Mouse (Mus musculus): ENCODE results near the gene Gm27179. TPM values are rescaled to one million over a fixed set of nuclear protein-coding genes. Genes with fewer than 3 reads are reported as not detected.
"Not testable (repeated sequence)": the region's sequence is repeated elsewhere in the genome, so short reads cannot be mapped to it uniquely, and the experiment has no call there.

Gm27179 gene
- polyA plus RNA-seq, 1 experiment = 0.03 TPM

DNA sequence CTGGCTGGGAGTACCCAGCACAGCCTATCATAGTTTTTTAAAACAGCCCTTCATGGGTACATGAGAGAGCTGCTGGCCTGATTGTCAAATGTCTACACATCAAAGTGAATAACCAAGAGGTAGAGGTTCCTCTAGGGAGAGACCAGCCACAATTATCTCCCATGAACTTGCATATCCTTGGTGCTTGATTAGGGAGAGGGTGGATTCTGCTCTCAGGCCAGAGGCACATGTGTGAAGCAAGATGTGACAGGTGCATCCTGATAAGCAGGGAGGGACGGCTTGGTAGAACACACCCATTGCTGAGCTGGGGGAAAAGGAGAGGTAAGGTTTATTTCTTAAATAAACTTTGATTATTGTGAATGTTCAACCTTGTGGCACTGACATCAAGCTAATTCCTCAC is 10.7 kb upstream of the Gm27179 start:
- not testable (repeated sequence) for H3K27me3 ChIP-seq (replicated peaks; ENCODE audit: control insufficient read depth, insufficient read depth, low read length); H3K4me3 ChIP-seq (ENCODE audit: insufficient read depth, low read depth, low read length); H3K36me3 ChIP-seq (ENCODE audit: control insufficient read depth, insufficient read depth, low read length); H3K27ac ChIP-seq (ENCODE audit: insufficient read depth, low read depth, low read length); H3K4me1 ChIP-seq (ENCODE audit: control insufficient read depth, insufficient read depth, low read length); DNase-seq
- no CpG with 5 or more reads among the region's 1 CpGs for WGBS

DNA sequence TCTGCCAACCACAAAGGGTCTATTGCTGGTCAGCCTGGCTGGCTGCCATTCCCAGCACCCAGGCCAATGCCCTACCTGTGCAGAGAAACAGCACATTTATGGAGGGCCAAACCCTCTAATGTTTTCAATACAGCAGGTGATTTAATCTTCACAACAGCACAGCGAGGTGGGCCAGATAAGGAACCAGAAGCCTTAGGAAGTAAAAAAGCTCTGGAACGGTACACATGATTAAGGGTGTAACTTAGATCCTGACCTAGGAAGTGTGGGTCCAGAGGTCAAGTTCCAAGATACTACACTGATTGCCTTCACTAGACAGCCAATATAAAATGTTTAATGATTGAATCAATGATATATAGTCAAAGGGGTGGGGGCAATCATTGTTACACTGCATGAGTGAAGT is 8.5 kb upstream of the Gm27179 start:
- H3K27me3 ChIP-seq (replicated peaks; ENCODE audit: control insufficient read depth, insufficient read depth, low read length); H3K27ac ChIP-seq (ENCODE audit: insufficient read depth, low read depth, low read length); H3K4me3 ChIP-seq (ENCODE audit: insufficient read depth, low read depth, low read length); H3K4me1 ChIP-seq (ENCODE audit: control insufficient read depth, insufficient read depth, low read length); DNase-seq; H3K36me3 ChIP-seq (ENCODE audit: control insufficient read depth, insufficient read depth, low read length): not testable (repeated sequence)
- no CpG with 5 or more reads among the region's 2 CpGs for WGBS

DNA sequence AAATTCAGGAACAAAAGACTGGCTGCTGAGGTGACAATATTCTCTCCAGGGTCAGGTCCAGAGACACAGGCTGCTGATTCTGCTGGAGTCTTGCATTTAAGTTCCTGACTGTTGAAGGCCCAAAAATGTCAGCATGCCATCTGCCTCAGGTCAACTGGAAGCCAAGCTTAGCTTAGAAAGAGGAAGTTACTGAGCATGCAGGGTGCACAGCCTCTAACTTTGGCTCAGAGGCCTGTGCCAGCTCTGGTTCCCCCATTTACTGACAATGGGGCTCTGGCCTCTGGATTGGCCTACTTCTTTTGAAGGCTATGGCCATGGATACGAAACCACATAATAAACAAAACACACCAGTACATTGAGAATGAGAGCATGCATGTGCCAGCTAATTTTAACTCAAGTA is 5.3 kb downstream of the Gm27179 start:
- not testable (repeated sequence) for DNase-seq; H3K27me3 ChIP-seq (replicated peaks; ENCODE audit: control insufficient read depth, insufficient read depth, low read length); H3K27ac ChIP-seq (ENCODE audit: insufficient read depth, low read depth, low read length); H3K4me3 ChIP-seq (ENCODE audit: insufficient read depth, low read depth, low read length); H3K4me1 ChIP-seq (ENCODE audit: control insufficient read depth, insufficient read depth, low read length); H3K36me3 ChIP-seq (ENCODE audit: control insufficient read depth, insufficient read depth, low read length)
- WGBS = no CpG with 5 or more reads among the region's 1 CpGs

DNA sequence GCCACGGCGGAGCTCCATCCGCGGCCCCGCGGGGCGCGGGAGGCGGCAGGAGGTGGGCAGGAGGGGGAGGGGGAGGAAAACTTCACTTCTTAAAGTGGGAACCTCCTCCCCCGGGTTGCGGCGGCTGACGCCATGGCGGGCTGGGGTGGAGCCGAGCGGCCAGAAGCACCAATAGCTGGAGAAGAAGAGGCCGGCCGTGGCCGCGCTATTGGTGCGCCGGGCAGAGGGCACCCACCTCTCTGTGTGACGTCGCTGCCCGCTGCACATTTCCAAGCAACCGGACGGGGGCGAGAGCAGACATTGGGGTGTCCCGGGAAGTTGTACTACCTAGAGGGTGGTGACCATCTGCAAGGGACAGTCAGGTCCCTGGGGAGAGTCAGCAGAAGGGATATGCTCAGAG is 9.2 kb downstream of the Gm27179 start, which contains the start of gene Gm16867:
Gene Gm16867, minus strand, starts transcription at position 189 of the 400 bp plus-strand sequence.
- H3K4me1 ChIP-seq (ENCODE audit: control insufficient read depth, insufficient read depth, low read length); DNase-seq; H3K36me3 ChIP-seq (ENCODE audit: control insufficient read depth, insufficient read depth, low read length); H3K4me3 ChIP-seq (ENCODE audit: insufficient read depth, low read depth, low read length); H3K27ac ChIP-seq (ENCODE audit: insufficient read depth, low read depth, low read length); H3K27me3 ChIP-seq (replicated peaks; ENCODE audit: control insufficient read depth, insufficient read depth, low read length): not testable (repeated sequence)
- no CpG with 5 or more reads among the region's 29 CpGs for WGBS

DNA sequence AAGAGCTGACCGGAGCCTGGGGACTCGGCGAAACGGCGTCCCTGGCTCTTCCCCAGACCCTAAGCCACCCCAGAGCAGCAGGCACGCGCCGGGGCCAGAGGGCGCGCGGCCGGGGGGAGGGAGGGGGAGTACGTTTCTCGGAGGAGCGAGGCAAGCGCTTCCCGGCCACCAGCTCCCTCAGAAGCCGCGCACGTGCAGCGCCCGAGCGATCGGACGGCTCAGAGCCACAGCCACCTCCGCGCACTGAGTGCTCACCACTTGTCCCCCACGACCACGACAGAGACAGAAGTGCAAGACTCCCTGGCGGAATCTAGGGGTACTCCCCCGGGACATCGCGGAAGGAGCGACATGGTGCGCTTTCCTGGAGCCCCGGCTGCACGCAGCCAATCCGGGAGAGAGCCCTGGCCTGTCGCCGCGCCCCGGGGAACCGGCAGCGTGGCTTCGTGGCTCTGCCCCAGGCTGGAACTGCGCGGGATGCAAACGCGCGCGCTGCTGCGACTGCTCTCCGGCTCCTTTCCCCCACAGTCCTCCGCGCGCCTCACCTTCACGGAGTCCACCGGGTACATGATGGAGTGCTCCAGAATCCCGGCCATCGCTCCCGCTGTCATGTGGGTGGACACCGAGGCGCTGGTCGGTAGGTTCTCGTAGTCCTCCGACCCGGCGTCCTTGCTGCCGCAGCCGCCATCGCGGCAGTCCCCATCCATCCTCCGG is 9.8 kb downstream of the Gm27179 start:
- not testable (repeated sequence) for H3K36me3 ChIP-seq (ENCODE audit: control insufficient read depth, insufficient read depth, low read length); H3K27ac ChIP-seq (ENCODE audit: insufficient read depth, low read depth, low read length); H3K27me3 ChIP-seq (replicated peaks; ENCODE audit: control insufficient read depth, insufficient read depth, low read length); H3K4me1 ChIP-seq (ENCODE audit: control insufficient read depth, insufficient read depth, low read length); H3K4me3 ChIP-seq (ENCODE audit: insufficient read depth, low read depth, low read length); DNase-seq
- WGBS = no CpG with 5 or more reads among the region's 73 CpGs

DNA sequence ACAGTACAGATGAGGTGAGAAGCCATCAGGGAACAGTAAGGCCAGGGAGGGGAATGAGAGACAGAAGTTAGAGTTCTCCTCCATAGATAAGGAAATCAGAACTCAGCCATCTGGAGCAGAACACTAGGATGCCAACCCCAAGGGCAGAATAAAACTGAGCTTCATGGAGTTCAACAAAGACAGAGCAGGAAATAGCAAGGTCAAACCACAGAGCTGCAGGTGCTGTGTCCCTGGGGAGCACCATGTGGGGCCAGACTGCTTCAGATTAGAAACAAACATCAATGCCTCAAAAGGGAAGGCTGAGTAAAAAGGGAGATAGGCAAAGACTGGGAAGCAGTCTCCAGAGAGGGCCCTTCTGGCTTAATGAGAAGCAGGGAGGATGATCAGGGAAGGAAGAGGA is 16.1 kb downstream of the Gm27179 start:
- not testable (repeated sequence) for DNase-seq; H3K27ac ChIP-seq (ENCODE audit: insufficient read depth, low read depth, low read length); H3K4me1 ChIP-seq (ENCODE audit: control insufficient read depth, insufficient read depth, low read length); H3K4me3 ChIP-seq (ENCODE audit: insufficient read depth, low read depth, low read length); H3K36me3 ChIP-seq (ENCODE audit: control insufficient read depth, insufficient read depth, low read length); H3K27me3 ChIP-seq (replicated peaks; ENCODE audit: control insufficient read depth, insufficient read depth, low read length)

DNA sequence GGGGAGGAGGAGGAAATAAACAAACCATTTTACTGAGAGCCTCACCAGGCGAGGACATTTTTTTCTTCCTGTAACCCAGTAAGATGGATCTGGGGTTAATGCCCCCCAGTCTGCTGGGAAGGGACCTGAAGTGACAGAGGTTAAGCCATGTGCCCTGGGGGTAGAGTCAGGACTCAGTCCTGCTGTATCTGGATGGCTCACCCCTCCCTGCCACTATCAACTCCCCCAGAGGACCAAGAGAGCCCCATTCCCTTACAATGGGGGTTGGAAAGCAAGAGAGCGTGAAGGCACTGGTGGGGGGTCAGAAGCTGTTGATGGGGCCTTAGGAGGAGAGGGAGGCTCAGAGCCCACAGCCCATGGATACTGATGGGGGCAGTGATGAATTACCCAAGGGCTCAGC is 17.4 kb downstream of the Gm27179 start:
- not testable (repeated sequence) for H3K4me1 ChIP-seq (ENCODE audit: control insufficient read depth, insufficient read depth, low read length); H3K4me3 ChIP-seq (ENCODE audit: insufficient read depth, low read depth, low read length); H3K27me3 ChIP-seq (replicated peaks; ENCODE audit: control insufficient read depth, insufficient read depth, low read length); DNase-seq; H3K27ac ChIP-seq (ENCODE audit: insufficient read depth, low read depth, low read length); H3K36me3 ChIP-seq (ENCODE audit: control insufficient read depth, insufficient read depth, low read length)
- WGBS = no CpG with 5 or more reads among the region's 2 CpGs

DNA sequence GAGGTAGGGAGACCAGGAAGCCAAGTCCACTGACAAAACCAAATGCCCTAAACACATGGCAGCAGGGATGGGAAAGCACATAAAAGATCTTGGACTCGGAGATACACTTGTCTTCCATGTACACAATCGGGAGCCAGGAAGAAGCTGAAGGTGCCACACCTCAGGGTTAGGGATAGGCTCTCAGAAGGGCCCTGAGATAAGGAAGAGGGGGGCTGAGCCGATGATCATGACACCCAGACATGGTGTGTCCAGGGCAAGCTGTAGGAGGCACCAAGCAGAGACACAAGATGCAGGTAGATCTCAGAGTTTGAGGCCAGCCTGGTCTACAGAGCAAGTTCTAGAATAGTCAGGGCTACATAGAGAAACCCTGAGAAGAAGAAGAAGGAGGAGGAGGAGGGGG is 17.8 kb downstream of the Gm27179 start:
- not testable (repeated sequence) for H3K27me3 ChIP-seq (replicated peaks; ENCODE audit: control insufficient read depth, insufficient read depth, low read length); DNase-seq; H3K4me1 ChIP-seq (ENCODE audit: control insufficient read depth, insufficient read depth, low read length); H3K36me3 ChIP-seq (ENCODE audit: control insufficient read depth, insufficient read depth, low read length); H3K27ac ChIP-seq (ENCODE audit: insufficient read depth, low read depth, low read length); H3K4me3 ChIP-seq (ENCODE audit: insufficient read depth, low read depth, low read length)
- no CpG with 5 or more reads among the region's 3 CpGs for WGBS

DNA sequence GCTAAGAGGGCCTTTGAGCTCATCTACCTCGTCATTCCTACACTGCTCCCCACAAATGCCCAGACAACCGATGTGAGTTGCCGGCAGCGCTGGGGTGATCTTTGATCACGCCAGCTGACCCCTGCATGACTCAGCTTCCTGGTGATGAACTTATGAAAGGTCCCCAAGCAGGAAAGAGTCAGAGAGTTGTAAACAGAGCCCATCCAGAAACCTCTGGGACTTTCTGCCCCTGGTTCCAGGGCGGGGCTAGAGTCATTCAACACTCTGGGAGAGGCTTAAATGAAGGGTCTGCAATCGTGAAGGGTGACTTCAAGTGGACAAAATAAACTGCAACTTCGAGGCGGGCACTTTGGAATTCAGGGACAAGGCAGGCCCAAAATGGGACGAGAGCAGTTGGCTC is 24.3 kb downstream of the Gm27179 start:
- no CpG with 5 or more reads among the region's 10 CpGs for WGBS
- not testable (repeated sequence) for H3K27ac ChIP-seq (ENCODE audit: insufficient read depth, low read depth, low read length); DNase-seq; H3K36me3 ChIP-seq (ENCODE audit: control insufficient read depth, insufficient read depth, low read length); H3K27me3 ChIP-seq (replicated peaks; ENCODE audit: control insufficient read depth, insufficient read depth, low read length); H3K4me3 ChIP-seq (ENCODE audit: insufficient read depth, low read depth, low read length); H3K4me1 ChIP-seq (ENCODE audit: control insufficient read depth, insufficient read depth, low read length)

DNA sequence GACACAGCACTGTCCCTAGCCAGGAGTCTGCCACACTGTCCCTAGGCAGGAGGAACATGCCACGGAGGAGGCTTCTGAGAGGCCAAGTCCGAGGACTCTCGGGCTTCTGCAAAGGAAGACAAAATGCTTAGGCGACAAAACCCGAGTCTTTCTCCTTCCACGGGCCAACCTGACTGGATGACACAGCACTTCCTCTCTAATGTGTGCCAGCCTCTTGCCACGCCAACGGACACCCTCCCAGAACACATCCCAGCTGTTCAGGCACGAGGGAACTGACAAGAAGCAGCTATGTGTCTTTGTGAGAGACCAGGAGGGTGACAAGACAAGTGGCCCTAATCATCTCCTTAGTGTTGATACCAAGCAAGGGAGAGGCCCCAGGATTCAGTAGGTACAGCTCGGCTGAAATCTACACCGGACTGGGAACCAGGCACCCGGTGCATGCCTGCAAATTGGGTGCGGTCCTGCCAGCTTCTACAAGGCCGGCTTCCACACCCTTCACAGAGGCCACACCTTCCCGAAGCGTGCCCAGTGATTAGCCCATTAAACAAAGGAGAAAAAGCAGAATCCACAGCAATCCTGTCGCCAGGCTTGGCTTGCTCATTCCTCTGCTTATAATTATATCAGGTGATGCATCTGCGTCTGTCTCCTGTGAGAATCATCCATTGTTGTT is 26.7 kb downstream of the Gm27179 start:
- not testable (repeated sequence) for H3K4me1 ChIP-seq (ENCODE audit: control insufficient read depth, insufficient read depth, low read length); H3K27ac ChIP-seq (ENCODE audit: insufficient read depth, low read depth, low read length); H3K36me3 ChIP-seq (ENCODE audit: control insufficient read depth, insufficient read depth, low read length); H3K27me3 ChIP-seq (replicated peaks; ENCODE audit: control insufficient read depth, insufficient read depth, low read length); DNase-seq; H3K4me3 ChIP-seq (ENCODE audit: insufficient read depth, low read depth, low read length)
- no CpG with 5 or more reads among the region's 18 CpGs for whole genome bisulfite sequencing

DNA sequence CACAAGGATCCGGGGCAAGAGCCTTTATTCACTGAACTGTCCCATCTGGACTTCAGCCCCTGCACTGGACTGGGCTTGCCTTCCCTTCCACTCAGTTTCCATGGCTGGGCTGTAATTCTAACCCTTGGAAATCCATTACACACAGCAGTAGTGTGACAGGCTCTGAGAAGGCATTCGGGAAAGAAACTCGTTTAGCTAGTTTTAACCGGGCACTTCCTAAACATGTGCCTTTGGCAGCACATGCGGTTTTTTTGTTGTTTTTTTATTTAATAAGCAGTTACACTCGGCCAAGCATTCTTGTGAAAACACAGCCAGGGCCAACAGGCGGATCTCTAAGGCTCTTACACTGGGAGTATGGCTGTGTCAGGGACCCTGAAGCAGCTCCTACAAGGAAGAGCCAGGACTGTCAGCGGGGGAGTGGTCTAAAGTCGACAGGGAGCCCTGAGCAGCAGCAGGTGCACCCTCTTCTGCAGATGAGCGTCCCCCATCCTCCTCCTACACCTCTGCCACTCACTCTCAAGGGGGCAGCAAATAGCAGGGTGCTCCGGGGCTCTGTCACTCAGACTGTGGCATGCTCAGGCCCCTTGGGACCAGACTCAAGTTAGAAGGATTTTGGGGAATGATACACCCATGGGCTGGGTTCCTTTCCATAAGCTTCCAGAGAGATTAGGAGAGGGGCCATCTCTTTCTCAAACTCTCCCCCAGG is 38.3 kb downstream of the Gm27179 start:
- H3K4me1 ChIP-seq (ENCODE audit: control insufficient read depth, insufficient read depth, low read length); H3K4me3 ChIP-seq (ENCODE audit: insufficient read depth, low read depth, low read length); H3K36me3 ChIP-seq (ENCODE audit: control insufficient read depth, insufficient read depth, low read length); DNase-seq; H3K27ac ChIP-seq (ENCODE audit: insufficient read depth, low read depth, low read length); H3K27me3 ChIP-seq (replicated peaks; ENCODE audit: control insufficient read depth, insufficient read depth, low read length): not testable (repeated sequence)
- WGBS = no CpG with 5 or more reads among the region's 11 CpGs
